Mouse (Mus musculus) spleen, postnatal 10 days (tissue): ENCODE data around the gene Rnf215.
A peak's percentile ranks its signal among the peaks of the same experiment; 100 is the strongest.
"Not testable (repeated sequence)": the region's sequence is repeated elsewhere in the genome, so short reads cannot be mapped to it uniquely, and the experiment has no call there.

Experiments used
- DNase-seq, 2 experiments: peaks; one replicate each; pipeline ENCODE4 v3.0.0; 2021 to 2022; ENCODE audit warnings: low spot score in 2 of 2

Gene Rnf215

DNA sequence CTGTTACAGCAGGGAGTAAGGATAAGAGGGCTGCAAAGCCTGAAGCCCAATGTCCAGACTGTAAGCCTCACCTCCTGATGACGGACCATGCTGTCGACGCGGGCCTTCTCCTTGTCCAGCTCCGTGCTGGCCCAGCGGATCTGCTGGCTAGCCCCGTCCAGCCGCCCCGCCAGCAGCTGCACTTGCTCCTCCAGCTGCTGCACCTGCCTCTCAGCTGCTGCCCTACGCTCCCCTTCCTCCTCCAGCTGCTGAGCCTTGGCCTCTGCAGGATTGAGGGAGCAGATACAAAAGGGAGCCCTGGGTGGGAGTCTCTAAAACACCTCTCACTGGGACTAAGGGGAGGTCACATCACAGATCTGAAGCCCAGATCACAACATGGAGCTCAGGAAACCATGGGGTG is 12.1 kb downstream of the Rnf215 start:
- no peak for DNase-seq

DNA sequence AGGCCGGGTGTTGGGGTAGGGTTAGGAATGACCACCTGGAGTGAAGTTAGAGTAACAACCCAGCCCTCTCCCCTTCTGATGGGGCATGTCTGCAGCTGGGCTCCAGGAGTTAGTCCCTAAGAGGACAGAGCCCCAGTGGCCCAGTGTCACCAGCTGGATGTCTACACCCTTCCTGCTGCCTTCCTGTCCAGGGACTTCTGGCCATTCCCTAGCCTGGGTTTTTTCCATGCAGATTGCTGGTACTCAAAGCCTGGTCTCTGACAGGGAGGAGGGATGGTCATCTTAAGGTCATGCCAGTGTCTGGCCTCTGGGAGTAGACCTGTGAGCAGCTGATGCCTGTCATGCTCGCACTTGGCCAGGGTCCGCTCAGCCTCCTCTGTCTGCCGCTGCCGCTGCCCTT is 13.1 kb downstream of the Rnf215 start:
- no peak for DNase-seq

DNA sequence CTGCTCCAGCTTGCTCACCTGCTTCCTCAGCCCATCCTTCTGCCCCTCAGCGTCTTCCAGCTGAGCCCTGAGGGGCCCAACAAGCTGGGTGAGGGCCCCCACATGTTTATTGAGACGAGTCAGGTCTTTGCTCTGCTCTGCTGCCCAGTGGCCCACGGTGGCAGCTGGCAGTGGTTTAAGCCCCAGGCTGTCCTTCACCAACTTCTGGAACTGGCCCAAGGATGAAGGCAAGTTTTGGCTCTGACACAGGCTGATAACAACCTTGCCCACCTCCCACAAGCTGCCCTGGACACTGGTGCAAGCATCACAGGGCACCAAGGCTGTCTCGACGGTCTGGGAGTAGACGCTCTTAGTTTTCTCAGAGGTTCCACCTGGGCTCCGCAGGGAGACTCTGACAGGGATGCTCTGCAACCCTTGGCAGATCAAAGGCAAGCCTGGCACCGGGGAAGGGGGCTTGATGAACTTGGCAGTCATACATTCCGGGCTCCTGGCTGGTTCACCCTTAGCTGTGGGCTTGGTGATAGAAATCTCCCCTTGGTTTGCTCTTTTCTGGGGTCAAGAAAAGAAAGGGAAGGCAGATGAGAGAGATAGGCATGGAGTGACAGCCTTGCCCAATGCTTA is 13.6 kb downstream of the Rnf215 start:
- no peak for DNase-seq

DNA sequence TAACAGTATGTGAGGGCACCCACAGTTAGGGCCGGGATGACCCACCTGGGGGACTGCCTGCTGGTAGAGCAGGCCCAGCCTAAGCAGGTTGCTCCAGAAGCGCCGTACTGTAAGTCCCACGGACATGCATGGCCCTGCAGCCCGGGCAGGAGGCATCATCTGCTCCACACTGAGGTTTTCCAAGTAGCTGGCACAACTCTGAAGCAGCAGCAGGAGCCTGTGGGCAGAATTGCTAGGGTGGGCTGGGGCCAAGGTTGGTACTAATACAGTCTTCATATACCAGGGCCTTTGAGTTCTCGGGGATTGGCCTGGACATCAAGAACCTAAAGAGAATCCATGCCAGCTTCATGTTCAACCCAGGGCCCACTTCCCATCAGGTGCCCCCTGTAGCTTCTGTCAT is 14.9 kb downstream of the Rnf215 start:
- no peak for DNase-seq

DNA sequence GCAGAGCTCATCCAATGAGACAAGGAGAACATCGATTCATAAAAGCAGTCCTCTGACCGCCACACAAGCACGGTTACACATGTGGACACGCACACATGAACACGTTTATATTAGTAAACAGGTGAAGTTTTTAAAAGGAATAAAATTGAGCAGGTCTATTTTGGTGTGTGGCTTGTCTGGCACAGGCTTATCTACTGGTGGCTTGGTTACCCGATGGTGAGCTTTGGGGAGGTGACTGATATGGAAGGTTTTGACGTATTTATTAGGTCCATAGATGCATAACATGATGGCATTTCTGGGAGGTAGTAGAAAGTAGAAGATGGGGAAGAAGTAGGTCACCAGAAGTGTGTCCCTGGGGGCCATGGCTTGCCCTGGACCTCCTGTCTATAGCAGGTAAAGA is 18.7 kb downstream of the Rnf215 start:
- no peak for DNase-seq

DNA sequence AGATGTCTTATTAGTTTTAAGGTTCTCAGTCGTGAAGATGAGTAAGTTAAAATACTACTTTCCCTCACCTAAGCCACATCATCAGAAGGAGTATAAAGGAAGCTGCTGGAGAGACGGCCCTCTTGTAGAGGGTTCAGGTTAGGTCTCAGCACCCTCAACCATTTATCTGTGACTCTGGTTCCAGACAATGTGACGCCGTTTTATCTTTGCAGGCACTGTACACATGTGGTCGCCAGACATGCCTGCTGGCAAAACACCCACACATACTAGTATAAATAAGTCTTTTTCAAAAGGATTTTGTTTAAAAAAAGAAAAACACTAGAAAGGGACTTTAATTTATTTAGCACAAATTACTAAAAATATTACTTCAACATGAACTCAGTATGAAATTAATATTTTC is 20.6 kb downstream of the Rnf215 start:
- no peak for DNase-seq

DNA sequence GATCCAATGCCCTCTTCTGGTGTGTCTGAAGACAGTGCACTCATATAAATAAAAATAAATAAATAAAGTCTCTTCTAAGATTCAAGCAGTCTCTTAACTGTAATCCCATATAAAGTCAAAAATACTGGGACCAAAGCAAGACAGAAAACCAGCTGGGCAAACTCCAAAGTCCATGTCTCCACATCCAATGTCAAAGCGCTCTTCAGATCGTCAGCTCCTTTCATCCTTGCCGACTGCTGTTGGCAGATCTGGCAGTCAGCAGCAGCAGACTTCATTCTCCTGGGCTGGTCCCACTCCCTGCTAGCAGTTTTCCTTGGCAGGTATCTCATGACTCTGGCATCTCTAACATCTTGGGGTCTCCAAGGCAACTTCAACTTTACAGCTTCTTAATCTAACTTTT is 23.7 kb downstream of the Rnf215 start:
- DNase-seq = no peak

DNA sequence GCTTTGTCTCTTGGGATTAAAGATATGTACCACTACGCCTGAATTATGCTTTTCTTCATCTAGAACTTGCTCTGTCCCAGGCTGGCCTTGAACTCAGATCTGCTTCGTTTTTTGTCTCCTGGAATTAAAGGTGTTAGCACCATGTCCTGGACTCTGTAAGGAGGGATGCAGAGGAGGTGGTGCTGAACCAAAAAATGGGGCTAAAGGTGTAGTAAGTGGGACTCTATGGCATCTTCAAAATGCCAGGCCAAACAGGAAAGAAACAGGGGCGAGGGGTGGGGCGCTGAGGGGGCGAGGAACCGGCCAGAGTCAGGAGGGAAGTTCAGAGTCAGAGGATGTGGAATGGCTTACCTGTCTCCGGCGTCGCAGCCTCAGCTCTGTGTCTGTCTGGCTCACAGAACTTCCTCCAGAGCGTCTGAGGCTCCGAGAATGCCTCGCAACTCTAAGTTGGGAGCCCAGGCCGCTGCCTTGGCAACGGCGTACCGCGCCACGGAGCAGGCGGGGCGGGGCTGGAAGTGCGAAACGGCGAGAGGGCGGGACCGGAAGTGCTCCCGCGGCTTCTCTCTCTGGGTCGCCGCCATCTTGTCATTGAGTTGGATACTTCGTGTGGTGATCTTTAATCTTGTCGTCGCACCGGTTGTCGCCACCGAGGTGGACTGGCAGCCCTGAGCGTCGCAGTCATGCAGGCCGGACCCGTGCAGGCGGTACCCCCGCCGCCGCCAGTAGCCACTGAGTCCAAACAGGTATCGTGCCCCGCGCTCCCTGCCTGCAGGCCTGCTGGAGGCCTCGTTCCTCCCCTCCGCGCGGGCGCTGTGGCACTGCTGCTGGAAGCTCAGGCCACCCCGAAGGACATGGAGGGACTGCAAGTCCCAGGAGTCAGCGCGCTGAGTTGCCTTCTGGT is 25.1 kb downstream of the Rnf215 start, which contains the start of the genes Ccdc157 and Sf3a1:
Gene Ccdc157, minus strand, starts transcription at position 486 of the 901 bp plus-strand sequence.
Gene Sf3a1, plus strand, starts transcription at position 543 of the 901 bp plus-strand sequence.
- peak; percentile 86 to 97 for DNase-seq

DNA sequence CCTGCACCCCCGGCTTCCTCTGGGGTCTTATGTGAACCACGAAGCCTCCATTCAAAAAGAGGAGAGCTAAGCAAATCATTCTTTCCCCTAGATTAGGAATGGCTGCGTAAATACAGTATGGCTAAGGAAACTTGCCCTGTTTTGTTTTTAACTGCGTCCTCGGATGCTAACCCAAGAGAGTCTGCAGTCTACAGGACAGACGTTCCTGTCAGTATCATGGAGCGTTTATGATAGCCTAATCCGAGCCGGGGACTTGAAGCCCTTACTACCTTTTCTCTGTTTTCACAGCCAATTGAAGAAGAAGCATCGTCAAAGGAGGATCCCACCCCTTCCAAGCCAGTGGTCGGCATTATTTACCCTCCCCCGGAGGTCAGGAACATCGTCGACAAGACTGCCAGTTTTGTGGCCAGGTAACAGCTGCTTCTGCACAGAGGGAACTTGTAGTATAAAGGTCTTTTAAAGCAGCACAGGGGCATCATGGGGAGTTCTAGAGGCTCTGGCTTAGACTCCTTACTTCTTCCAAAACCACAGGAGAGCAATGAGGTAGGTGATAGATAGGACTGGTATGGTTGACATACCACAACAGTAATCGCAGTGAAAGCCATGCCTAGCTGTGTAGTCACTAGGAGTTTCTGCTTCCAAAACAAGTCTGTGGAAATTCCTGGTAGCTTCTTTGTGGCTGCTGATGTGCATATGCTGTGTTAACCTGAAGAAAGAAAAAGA is 25.9 kb downstream of the Rnf215 start:
- no peak for DNase-seq

DNA sequence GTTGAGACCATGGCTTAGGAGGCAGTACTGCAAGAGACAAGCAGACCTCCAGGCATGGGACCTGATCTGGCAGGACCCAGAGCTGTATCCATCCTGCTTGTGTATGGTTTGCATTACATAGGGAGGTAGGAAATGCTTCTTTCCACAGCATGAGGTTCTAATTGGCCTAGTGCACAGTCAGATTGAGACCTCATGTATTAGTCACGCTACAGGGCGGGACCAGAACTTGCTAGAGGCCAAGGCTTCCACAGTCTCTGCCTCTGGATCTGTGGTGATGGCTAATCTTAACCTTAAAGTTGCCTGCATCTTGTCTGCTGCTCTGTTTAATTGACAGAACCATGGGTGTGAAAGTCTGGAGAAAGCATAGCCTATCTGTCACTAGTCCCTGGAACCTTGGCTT is 29.7 kb downstream of the Rnf215 start:
- DNase-seq = no peak

DNA sequence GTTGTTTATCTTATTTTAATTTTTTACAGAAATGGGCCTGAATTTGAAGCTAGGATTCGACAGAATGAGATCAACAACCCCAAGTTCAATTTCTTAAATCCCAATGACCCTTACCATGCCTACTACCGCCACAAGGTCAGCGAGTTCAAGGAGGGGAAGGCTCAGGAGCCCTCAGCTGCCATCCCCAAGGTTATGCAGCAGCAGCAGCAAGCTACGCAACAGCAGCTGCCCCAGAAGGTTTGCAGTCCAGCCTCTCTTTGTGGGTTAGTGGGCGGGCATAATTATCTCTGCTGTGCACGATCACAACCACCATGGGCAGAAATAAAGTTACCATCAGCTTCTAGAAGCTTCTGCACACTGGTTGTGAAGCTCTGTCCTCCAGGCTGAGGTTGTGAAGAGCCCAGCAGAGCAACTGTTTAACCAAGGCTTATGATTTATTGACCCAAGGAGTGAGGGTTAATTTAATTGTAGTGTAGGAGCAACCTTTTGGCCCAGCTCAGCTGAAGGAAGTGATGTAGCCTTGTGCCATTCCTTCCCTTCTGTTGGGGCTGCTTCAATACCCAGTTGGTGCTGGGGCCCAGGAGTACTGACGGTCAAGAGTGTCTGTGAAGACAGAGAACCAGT is 31.6 kb downstream of the Rnf215 start:
- no peak for DNase-seq

DNA sequence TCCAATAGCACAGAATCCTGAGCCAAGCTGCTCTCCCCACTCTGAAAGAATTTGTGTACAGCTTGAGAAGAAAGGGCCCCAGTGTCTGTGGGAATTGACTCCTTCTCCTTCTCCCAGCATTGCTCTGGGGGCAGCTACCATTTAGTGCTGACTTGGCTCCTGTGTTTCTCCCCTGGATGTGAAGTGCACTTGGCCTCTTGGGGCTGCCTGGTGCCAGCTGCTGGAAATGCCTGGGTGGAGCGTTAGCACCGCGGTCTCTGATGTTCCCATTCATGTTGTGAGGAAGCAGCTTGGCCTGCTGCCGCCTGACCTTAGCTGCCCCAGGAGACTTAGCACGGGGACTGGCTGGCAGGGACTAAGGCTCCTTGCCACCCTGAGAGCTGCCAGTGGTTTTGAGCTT is 39.6 kb downstream of the Rnf215 start:
- DNase-seq = no peak

DNA sequence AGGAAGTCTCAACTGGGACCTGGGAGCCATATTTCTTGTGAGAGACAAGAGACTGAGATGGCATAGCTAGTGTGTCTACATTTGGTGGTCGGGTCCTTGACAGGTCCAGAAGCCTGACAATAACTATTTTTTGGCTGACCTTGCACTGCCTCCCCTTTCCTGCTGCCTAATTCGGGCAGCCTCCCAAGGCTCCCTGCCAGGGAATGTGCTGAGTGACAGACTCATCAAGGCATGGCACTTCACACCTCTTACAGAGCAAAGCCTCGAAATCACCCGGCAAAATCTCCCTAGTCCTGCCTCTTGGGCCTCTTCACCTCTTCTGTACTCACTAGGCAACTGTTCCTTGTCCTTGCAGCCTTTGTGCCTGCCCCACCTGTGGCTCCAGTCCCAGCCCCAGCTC is 42.7 kb downstream of the Rnf215 start:
- no peak for DNase-seq

DNA sequence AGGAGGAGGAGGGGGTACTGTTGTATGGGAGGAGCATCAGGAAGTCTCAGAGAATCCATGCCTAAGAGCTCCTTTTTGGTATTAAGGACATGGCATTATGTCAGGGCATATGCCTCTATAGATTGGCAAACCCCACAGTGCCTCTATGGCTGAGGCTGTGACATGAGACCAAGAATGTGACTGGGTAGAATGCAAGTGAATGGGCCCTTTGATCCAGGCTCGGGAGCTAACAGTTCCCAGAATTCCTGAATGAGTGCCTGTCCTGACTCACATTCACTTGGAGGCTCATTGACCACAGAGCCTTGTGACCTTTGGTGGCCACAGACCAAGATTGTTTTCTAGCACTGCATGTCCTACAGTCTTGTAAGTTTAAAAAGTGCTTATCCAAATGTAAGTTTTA is 47.1 kb downstream of the Rnf215 start:
- no peak for DNase-seq

DNA sequence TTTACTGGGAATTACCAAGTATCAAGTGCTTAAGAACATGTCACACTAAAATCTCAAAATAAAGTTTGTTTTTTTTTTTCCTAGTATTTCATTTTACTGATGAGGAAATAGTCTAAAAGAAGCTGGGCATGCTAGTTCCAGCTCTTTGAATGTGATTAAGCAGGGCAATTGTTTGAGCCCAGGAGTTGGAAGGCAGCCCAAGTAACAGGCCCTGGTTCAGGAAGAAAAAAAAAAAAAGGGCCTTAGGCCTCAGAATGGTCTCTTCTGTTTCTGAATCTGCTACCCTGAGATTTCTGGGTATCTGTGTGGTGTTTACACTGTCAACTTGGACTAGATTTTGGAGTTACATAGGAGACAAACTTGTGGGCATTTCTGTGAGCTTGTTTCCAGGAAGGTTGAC is 48.5 kb downstream of the Rnf215 start:
- DNase-seq = no peak

DNA sequence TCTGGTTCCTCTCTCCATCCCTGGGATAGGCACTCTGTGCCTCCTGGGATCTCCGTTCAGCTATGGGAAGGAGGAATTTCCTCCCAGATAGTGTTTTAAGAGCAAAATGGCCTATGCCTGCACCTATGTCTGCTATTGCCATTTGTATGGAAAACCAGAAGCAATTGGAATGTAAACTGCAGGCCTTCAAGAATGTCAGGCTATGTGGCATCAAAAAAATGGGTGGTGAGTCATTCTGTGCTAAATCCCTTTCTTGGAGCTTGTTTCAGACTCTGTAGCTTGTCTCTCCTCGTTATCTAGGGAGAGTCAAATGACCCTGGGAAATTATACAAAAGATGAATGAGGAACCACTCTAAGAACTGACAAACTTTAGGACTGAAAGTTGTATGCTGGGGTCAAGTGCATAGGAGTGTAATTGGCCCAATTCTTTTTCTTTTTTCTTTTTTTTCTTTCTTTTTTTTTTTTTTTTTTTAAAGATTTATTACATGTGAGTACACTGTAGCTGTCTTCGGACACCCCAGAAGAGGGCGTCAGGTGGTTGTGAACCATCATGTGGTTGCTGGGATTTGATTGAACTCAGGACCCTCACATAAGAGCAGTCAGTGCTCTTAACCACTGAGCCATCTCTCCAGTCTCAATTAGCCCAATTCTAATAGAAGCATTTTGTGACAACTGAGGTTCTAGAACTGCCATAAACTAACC is 49.4 kb downstream of the Rnf215 start:
- peak in 1 of 2 experiments; percentile 29 for DNase-seq

DNA sequence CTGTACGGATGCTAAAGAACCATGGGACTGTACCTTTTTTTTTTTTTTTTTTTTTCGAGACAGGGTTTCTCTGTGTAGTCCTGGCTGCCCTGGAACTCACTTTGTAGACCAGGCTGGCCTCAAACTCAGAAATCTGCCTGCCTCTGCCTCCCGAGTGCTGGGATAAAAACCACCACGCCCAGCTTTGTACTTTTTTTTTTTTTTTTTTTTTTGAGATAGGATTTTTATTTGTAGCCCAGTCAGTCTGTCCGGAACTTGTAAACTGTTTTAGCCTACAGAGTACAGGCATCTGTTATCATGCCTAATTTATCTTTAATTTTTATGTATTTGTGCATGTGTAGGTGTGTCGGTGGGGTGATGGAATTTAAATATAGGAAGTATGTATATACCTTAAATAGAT is 50.5 kb downstream of the Rnf215 start:
- not testable (repeated sequence) for DNase-seq

DNA sequence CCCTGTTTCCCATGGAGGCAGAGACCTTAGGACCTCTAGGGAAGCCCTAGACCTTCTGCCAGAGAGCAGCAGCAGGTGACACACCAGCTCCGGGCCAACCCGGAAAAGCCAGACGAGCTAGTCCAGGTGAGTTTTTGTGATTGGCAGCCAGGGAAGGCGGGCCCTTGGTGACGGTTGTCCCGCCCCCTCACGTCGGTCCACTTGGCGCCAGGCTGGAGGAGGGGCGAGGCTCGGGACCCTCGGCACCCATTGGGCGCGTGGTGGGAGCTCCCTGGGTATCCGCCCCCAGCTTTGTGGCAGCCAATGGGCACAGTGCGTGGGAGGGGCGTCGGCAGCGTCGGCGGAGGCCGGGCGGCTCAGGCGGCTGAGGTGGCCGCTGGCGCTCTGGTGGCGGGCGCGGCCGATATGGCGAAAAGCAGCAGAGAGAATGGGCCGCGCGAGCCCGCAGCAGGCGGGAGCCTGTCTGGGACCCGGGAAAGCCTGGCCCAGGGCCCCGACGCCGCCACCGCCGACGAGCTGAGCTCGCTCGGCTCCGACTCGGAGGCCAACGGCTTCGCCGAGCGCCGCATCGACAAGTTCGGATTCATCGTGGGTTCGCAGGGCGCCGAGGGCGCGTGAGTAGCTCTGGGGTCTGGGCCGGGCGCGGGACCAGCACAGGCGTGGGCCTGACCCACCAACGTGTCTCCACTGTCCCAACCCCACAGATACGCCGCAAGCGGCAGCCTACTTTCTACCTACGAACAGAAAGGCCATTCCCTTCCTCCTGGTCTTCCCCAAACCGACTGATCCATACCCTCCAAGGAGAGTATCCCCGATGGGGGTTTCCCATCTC is 51.7 kb downstream of the Rnf215 start, which contains the start of gene Tbc1d10a:
Gene Tbc1d10a, plus strand, starts transcription at position 304 of the 832 bp plus-strand sequence.
- DNase-seq = peak; percentile 96 to 99

DNA sequence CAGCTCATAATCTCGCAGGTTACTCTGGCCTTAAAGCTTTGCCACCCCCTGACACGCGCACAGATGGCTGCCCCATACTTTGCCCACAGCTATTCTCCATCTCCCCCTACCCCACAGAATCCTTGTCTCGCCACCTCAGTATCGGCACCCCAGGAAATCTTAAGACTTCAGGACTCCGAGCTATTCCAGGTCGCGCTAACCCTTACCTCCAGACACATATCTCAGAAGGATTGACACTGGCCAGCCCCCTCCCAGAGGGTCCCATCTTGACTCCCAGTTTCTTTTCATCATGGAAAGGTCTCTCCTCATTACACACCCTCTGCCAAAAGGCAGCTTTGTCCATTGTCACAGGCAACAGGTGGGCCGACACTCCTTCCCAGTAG is 52.3 kb downstream of the Rnf215 start:
- no peak for DNase-seq

DNA sequence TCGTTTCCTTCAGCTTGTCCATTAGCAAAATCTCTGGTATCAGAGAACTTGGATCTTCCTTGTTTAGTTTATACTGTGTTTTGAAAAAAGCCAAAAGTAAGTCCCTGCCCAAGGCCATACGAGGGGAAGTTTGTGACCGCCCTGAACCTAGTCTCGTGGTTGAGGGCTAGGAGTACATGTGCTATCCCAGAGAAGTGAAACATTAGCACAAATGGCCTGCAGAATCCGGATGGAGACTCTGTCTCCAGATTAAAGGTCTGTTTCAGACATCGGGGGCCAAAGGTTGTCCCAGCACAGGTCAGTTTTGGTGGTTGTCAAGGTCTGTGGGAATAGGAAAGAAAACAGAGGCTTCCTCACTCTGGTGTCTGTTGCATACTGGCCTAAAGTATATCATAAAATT is 54.2 kb downstream of the Rnf215 start:
- no peak for DNase-seq
